ENCODE assay signal across 8 mouse cellular contexts in the genomic region with DNA sequence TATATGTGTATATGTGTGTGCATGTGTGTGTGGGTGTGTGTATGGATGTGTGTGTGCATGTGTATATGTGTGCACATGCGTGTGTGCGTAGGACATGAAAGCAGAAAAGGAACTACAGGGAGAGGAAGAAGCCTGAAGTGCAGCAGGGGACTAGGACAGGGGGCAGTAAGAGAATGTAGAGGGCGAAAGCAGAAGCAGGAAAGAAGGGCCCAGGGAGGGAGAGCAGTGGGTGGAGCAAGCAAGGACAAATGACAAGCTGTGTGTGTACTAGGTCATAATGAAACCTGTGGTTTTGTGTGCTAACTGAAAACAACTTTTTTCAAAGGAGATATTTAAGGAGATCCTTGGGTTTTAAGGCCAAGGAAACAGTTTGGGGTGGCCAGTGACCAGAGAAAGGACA.
DNase-seq lines count a peak whose midpoint lies in the region; ATAC-seq lines count a peak whose summit lies in the region.

No protein-coding gene starts in this region.

- WGBS in liver, embryonic 11.5 days = 67% methylated on average over 3 of the region's 3 CpGs
- 76% methylated on average over 3 of the region's 3 CpGs for WGBS in heart, embryonic 12.5 days
- 31% methylated on average over 3 of the region's 3 CpGs for WGBS in liver, embryonic 13.5 days (ENCODE audit: insufficient replicate concordance)

- no peaks in the 10 kb centered on the region for H3K9me3 ChIP-seq in liver, embryonic 11.5 days (ENCODE audit: control insufficient read depth, low read length)
- H3K9me3 ChIP-seq in heart, embryonic 12.5 days (replicated peaks) = no peaks in the 10 kb centered on the region
- H3K9me3 ChIP-seq in liver, embryonic 13.5 days (replicated peaks) = no peaks in the 10 kb centered on the region

- H3K27me3 ChIP-seq in liver, embryonic 11.5 days (replicated peaks; ENCODE audit: control insufficient read depth, insufficient read depth, low read length) = no peaks in the 10 kb centered on the region
- H3K27me3 ChIP-seq in heart, embryonic 12.5 days (replicated peaks) = peaks cover 4% of the 10 kb centered on the region; the same call in 1 of the 2 replicates
- H3K27me3 ChIP-seq in liver, embryonic 13.5 days = no peaks in the 10 kb centered on the region

- H3K4me2 ChIP-seq in liver, embryonic 11.5 days = no peak overlapping the region
- no peak overlapping the region for H3K4me2 ChIP-seq in heart, embryonic 12.5 days
- no peak overlapping the region for H3K4me2 ChIP-seq in liver, embryonic 13.5 days

- DNase-seq in liver = peak; percentile 30
- DNase-seq in liver, embryonic 11.5 days (ENCODE audit: low spot score) = no peak
- no peak for DNase-seq in liver, embryonic 13.5 days
- DNase-seq in spleen, adult 12 weeks (ENCODE audit: low spot score) = peak; percentile 38
- DNase-seq in frontal cortex, postnatal 36 days (ENCODE audit: low spot score in 2 of 2) = no peak
- no peak for DNase-seq in retina, embryonic 14.5 days (ENCODE audit: low spot score)
- no peak for DNase-seq in right cerebral cortex, postnatal 25 days

- H3K4me1 ChIP-seq in liver, embryonic 11.5 days (replicated peaks; ENCODE audit: control insufficient read depth, insufficient read depth, low read length) = no peaks in the 10 kb centered on the region
- H3K4me1 ChIP-seq in heart, embryonic 12.5 days (replicated peaks) = peaks cover 33% of the 10 kb centered on the region
- peaks cover 3% of the 10 kb centered on the region; the same call in 1 of the 2 replicates for H3K4me1 ChIP-seq in liver, embryonic 13.5 days (replicated peaks)

- ATAC-seq in liver, embryonic 11.5 days (replicated peaks; ENCODE audit: low FRiP score) = no peak
- no peak for ATAC-seq in heart, embryonic 12.5 days (ENCODE audit: insufficient number of reproducible peaks, low FRiP score)
- ATAC-seq in liver, embryonic 13.5 days (ENCODE audit: low read depth) = 0 out of 2 replicates have a peak, but pooled peaks have one; percentile 34

- H3K9ac ChIP-seq in liver, embryonic 11.5 days (ENCODE audit: low read depth, low read length) = no peak overlapping the region
- H3K9ac ChIP-seq in heart, embryonic 12.5 days = peak overlapping the region; percentile 27; the same call in 1 of the 2 replicates
- H3K9ac ChIP-seq in liver, embryonic 13.5 days = no peak overlapping the region

- no peaks in the 10 kb centered on the region for H3K36me3 ChIP-seq in liver, embryonic 11.5 days (ENCODE audit: control insufficient read depth, insufficient read depth, low read length)
- H3K36me3 ChIP-seq in heart, embryonic 12.5 days = no peaks in the 10 kb centered on the region
- no peaks in the 10 kb centered on the region for H3K36me3 ChIP-seq in liver, embryonic 13.5 days

- no peak overlapping the region for H3K4me3 ChIP-seq in liver, embryonic 11.5 days (ENCODE audit: low read depth, low read length)
- no peak overlapping the region for H3K4me3 ChIP-seq in heart, embryonic 12.5 days
- H3K4me3 ChIP-seq in liver, embryonic 13.5 days (replicated peaks) = no peak overlapping the region

- H3K27ac ChIP-seq in liver, embryonic 11.5 days (ENCODE audit: low read depth, low read length) = no peak overlapping the region
- no peak overlapping the region for H3K27ac ChIP-seq in heart, embryonic 12.5 days (ENCODE audit: poor library complexity, severe bottlenecking)
- H3K27ac ChIP-seq in liver, embryonic 13.5 days = peak overlapping the region; percentile 53; the same call in 1 of the 2 replicates

Comparison
In these comparisons a context has a peak if more than half of its experiments do, and no peak if none do; other contexts are left out.
1. DNase-seq: peak in liver (single experiment) and spleen, adult 12 weeks (single experiment); none in liver, embryonic 11.5 days (single experiment), liver, embryonic 13.5 days (single experiment), frontal cortex, postnatal 36 days (0 of 2), retina, embryonic 14.5 days (single experiment) and right cerebral cortex, postnatal 25 days (single experiment).